Mouse (Mus musculus) Muller cell, postnatal 12 days (primary cell): ENCODE measurements around the gene Musk.

ENCODE experiments used
- DNase-seq: peaks from one replicate; pipeline ENCODE4 v3.0.0-alpha.2; 2015; ENCODE audit errors: inconsistent ontology term

Musk gene

GRCm38 (mm10) chr4:58413188-58414185 lies 127.7 kb downstream of the Musk start:
- DNase-seq, result peak; percentile 93

- DNase-seq, result no peak
Measured at GRCm38 (mm10) chr4:58415537-58415936, 129.8 kb downstream of the Musk start.

- peak; percentile 86 for DNase-seq
Measured at GRCm38 (mm10) chr4:58417319-58417718, 131.6 kb downstream of the Musk start.

- no peak for DNase-seq
Measured at GRCm38 (mm10) chr4:58419225-58419624, 133.5 kb downstream of the Musk start.

- DNase-seq, result peak; percentile 46
Measured at GRCm38 (mm10) chr4:58423276-58423930, 137.6 kb downstream of the Musk start.
